Mouse (Mus musculus) thymus, postnatal 0 days (tissue): ENCODE results near the gene Gm10142. TPM values are rescaled to one million over a fixed set of nuclear protein-coding genes. Genes with fewer than 3 reads are reported as not detected.
"Not testable (repeated sequence)": the region's sequence is repeated elsewhere in the genome, so short reads cannot be mapped to it uniquely, and the experiment has no call there.

Source experiments
- DNase-seq: peaks from one replicate; pipeline ENCODE4 v3.0.0-alpha.2; 2015; ENCODE audit warnings: low spot score
- polyA plus RNA-seq: library from polyadenylated mRNA; unstranded; fragments of >200 nt; fragmentation: Nextera tagmentation; extraction: Ambion mirVana; gene quantifications from 2 replicates; pipeline ENCODE4 v1.2.1, GENCODE M21; 2015

Gene Gm10142
- polyA plus RNA-seq, 1 experiment from 2014 or later: not detected

- no peak for DNase-seq
These were observed 23.3 kb downstream of the Gm10142 start for GRCm38 (mm10) chr10:77738929-77739328.

GRCm38 (mm10) chr10:77741924-77742688 lies 26.5 kb downstream of the Gm10142 start, which contains the start of gene Gm18596:
Gene Gm18596 (minus strand): TSS chr10:77742638.
- DNase-seq: not testable (repeated sequence)

DNA sequence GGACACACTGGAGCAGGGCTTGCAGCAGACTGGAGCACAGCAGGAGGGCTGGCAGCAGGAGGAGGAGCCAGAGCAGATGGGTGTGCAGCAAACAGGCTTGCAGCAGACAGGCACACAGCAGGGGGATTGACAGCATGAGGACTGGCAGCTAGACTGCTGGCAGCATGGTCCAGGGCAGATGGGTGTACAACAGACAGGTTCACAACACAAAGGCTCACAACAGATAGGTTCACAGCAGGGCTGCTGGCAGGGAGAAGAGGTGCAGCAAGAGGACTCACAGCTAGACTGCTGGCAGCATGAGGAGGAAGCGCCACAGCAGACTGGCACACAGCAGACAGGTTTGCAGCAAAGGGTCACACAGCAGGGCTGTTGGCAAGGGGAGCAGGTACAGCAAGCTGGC lies 35.1 kb downstream of the Gm10142 start:
- not testable (repeated sequence) for DNase-seq

DNA sequence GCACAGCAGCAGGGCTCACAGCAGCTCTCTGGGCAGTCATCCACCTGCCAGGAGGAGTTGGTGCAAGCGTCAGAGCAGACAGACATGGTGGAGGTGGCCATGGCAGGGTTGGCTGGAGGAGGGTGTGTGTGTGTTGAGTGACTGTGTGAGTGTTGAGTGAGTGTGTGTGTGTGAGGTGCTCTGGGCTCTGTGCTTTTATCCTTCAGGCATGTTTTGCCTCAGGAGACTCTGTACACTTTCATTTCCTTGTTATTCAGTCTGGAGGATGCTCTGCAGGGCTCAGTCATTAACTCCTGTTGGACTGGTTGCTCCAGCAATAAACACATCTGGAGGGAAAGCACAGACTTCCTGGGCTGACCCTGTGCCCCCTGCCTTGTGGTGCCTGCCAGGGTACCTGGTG lies 35.6 kb downstream of the Gm10142 start, which contains the start of gene Gm9736:
Gene Gm9736, minus strand, starts transcription at position 101 of the 400 bp plus-strand sequence.
- not testable (repeated sequence) for DNase-seq

DNA sequence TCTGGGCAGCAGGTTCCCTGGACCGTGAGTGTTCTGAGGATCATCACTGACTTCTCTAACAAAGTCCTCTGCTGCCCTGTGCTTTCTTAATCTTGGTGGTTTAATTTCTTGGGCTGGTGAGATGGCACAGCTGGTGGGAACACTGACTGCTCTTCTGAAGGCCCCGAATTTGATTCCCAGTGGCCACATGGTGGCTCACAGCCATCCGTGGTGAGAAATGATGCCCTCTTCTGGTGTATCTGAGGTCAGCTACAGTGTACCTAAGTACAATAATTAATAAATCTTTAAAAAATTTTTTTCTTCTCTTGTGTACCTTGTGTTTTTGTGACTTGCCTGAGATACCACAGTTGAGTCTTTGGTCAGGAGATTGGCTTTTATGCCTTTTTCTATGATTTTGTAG lies 36.7 kb downstream of the Gm10142 start:
- DNase-seq: not testable (repeated sequence)

GRCm38 (mm10) chr10:77753448-77753847 lies 37.8 kb downstream of the Gm10142 start:
- DNase-seq: no peak

DNA sequence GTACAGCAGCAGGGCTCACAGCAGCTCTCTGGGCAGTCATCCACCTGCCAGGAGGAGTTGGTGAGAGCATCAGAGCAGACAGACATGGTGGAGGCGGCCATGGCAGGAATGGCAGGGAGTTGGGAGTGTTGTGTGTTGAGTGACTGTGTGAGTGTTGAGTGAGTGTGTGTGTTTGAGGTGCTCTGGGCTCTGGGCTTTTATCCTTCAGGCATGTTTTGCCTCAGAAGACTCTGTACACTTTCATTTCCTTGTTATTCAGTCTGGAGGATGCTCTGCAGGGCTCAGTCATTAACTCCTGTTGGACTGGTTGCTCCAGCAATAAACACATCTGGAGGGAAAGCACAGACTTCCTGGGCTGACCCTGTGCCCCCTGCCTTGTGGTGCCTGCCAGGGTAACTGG lies 44.0 kb downstream of the Gm10142 start, which contains the start of gene Gm3233:
Gene Gm3233, minus strand, starts transcription at position 101 of the 400 bp plus-strand sequence.
- DNase-seq: not testable (repeated sequence)

Other genes starting within 250 kb of the Gm10142 start
- 47.5 and 51.5 TPM in 2 replicates for gene Fam207a, start 200.0 kb upstream of the Gm10142 start, polyA plus RNA-seq
- 121 and 126 TPM in 2 replicates for gene Itgb2, start 185.6 kb upstream of the Gm10142 start, polyA plus RNA-seq
- 79.8 and 85.6 TPM in 2 replicates for gene Pttg1ip, start 134.1 kb upstream of the Gm10142 start, polyA plus RNA-seq
- gene Sumo3, start 109.7 kb upstream of the Gm10142 start, polyA plus RNA-seq: 251 and 259 TPM in 2 replicates
- 9.2 and 23.4 TPM in 2 replicates for gene Gm49325, start 109.6 kb upstream of the Gm10142 start, polyA plus RNA-seq
- 67.9 and 69.8 TPM in 2 replicates for gene Ube2g2, start 93.5 kb upstream of the Gm10142 start, polyA plus RNA-seq
- 0.77 and 0.84 TPM in 2 replicates for gene Tspear, start 29.2 kb upstream of the Gm10142 start, polyA plus RNA-seq
- gene Gm19402, start 25.1 kb upstream of the Gm10142 start, polyA plus RNA-seq: not detected in 2 replicates
- not detected in 2 replicates for gene Gm9508, start 18.6 kb upstream of the Gm10142 start, polyA plus RNA-seq
- not detected in 2 replicates for gene Gm10272, start 9.2 kb upstream of the Gm10142 start, polyA plus RNA-seq
- gene Gm10024, start 4.3 kb upstream of the Gm10142 start, polyA plus RNA-seq: not detected in 2 replicates
- not detected in 2 replicates for gene Krtap12-1, start 4.8 kb downstream of the Gm10142 start, polyA plus RNA-seq
- not detected in 2 replicates for gene Gm10100, start 10.7 kb downstream of the Gm10142 start, polyA plus RNA-seq
- not detected in 2 replicates for gene Gm18596, start 26.8 kb downstream of the Gm10142 start, polyA plus RNA-seq
- gene Gm9736, start 35.5 kb downstream of the Gm10142 start, polyA plus RNA-seq: not detected in 2 replicates
- not detected in 2 replicates for gene Gm3233, start 43.9 kb downstream of the Gm10142 start, polyA plus RNA-seq
- gene Gm3238, start 55.5 kb downstream of the Gm10142 start, polyA plus RNA-seq: not detected in 2 replicates
- gene Gm7138, start 61.1 kb downstream of the Gm10142 start, polyA plus RNA-seq: not detected in 2 replicates
- not detected in 2 replicates for gene Gm3250, start 66.7 kb downstream of the Gm10142 start, polyA plus RNA-seq
- not detected in 2 replicates for gene Gm7137, start 72.4 kb downstream of the Gm10142 start, polyA plus RNA-seq
- not detected in 2 replicates for gene Gm9639, start 79.3 kb downstream of the Gm10142 start, polyA plus RNA-seq
- not detected in 2 replicates for gene Gm19668, start 83.3 kb downstream of the Gm10142 start, polyA plus RNA-seq
- not detected in 2 replicates for gene Gm9507, start 96.0 kb downstream of the Gm10142 start, polyA plus RNA-seq
- gene Gm2696, start 98.9 kb downstream of the Gm10142 start, polyA plus RNA-seq: not detected in 2 replicates
- not detected in 2 replicates for gene Krtap10-4, start 111.3 kb downstream of the Gm10142 start, polyA plus RNA-seq
- gene Krtap10-10, start 120.1 kb downstream of the Gm10142 start, polyA plus RNA-seq: not detected in 2 replicates
- not detected in 2 replicates for gene Gm36176, start 131.0 kb downstream of the Gm10142 start, polyA plus RNA-seq
- gene Gm10318, start 137.1 kb downstream of the Gm10142 start, polyA plus RNA-seq: not detected in 2 replicates
- not detected in 2 replicates for gene Gm3285, start 146.2 kb downstream of the Gm10142 start, polyA plus RNA-seq
- 1.2 TPM in 2 replicates for gene Lrrc3, start 186.7 kb downstream of the Gm10142 start, polyA plus RNA-seq